Mouse (Mus musculus): Measurements from ENCODE around the gene Naa16. TPM values are rescaled to one million over a fixed set of nuclear protein-coding genes. Genes with fewer than 3 reads are reported as not detected.

Gene Naa16
- polyA plus RNA-seq, 1 experiment: 1.5 TPM

- peaks cover 2% of the 10 kb centered on the region; the same call in 1 of the 2 replicates for H3K4me1 ChIP-seq (ENCODE audit: control insufficient read depth, insufficient read depth, insufficient read length)
- H3K36me3 ChIP-seq (ENCODE audit: control insufficient read depth, insufficient read depth, low read length): no peaks in the 10 kb centered on the region
- peak overlapping the region; percentile 17; the same call in 1 of the 2 replicates for H3K27ac ChIP-seq (ENCODE audit: insufficient read depth, low read length)
- no peaks in the 10 kb centered on the region for H3K27me3 ChIP-seq (ENCODE audit: control insufficient read depth, insufficient read depth, low read length)
- H3K4me3 ChIP-seq (ENCODE audit: extremely low read depth, insufficient read depth, insufficient read length): no peak overlapping the region
- 30% methylated on average over 7 of the region's 7 CpGs for WGBS
- DNase-seq (ENCODE audit: low read depth in 1 of 2, low spot score in 2 of 2): no peak
- TF ChIP-seq CTCF (IDR thresholded peaks at IDR 0.05; ENCODE audit: extremely low read depth, insufficient read depth, insufficient read length, insufficient replicate concordance) (no peak), POLR2A (IDR thresholded peaks at IDR 0.05; ENCODE audit: low read depth, low read length) (no peak)
These were observed 74.7 kb downstream of the Naa16 start for GRCm38 (mm10) chr14:79315877-79316276.

- no peaks in the 10 kb centered on the region for H3K36me3 ChIP-seq (ENCODE audit: control insufficient read depth, insufficient read depth, low read length)
- H3K4me1 ChIP-seq (ENCODE audit: control insufficient read depth, insufficient read depth, insufficient read length): peaks cover 2% of the 10 kb centered on the region; the same call in 1 of the 2 replicates
- H3K4me3 ChIP-seq (ENCODE audit: extremely low read depth, insufficient read depth, insufficient read length): no peak overlapping the region
- DNase-seq (ENCODE audit: low read depth in 1 of 2, low spot score in 2 of 2): no peak
- 83% methylated on average over 12 of the region's 12 CpGs for WGBS
- no peaks in the 10 kb centered on the region for H3K27me3 ChIP-seq (ENCODE audit: control insufficient read depth, insufficient read depth, low read length)
- H3K27ac ChIP-seq (ENCODE audit: insufficient read depth, low read length): no peak overlapping the region
- TF ChIP-seq POLR2A (IDR thresholded peaks at IDR 0.05; ENCODE audit: low read depth, low read length) (no peak), CTCF (IDR thresholded peaks at IDR 0.05; ENCODE audit: extremely low read depth, insufficient read depth, insufficient read length, insufficient replicate concordance) (no peak)
These were observed 76.2 kb downstream of the Naa16 start for GRCm38 (mm10) chr14:79314245-79315010.

DNA sequence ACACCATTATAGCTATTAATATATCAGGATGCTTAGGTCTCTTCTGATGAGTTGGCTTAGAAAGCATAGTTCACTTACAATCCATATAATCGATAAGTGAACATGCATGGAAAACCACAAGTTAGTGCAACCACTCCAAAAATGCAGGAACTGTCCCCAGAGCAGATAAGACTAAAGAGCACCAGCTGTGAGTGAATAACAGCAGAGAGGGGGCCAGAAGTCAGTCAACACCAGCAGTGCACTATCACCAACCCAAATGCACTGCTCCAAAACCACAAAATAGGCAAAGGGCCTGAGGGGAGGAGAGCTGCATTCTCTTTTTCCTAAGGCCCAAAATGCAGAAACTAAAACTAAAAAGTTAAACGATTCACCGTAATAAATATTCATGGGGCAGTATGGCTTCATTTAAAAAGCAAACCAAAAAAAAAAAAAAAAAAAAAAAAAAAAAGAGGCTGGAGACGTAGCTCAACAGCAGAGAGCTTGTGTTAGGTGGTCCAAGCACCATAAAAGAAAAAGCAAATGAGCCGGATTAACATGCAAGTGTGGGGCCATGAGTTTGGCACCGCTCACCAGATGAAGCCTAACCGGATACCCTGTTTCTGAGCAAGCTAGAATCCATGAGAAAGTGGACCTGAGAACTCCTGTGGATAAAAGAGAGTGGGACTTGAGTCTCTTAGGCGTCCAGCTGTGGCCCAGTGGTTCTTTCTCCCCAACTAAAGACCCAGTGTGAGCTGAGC is 77.0 kb downstream of the Naa16 start:
- TF ChIP-seq POLR2A (IDR thresholded peaks at IDR 0.05; ENCODE audit: low read depth, low read length) (no peak), CTCF (IDR thresholded peaks at IDR 0.05; ENCODE audit: extremely low read depth, insufficient read depth, insufficient read length, insufficient replicate concordance) (no peak)
- no peak overlapping the region for H3K27ac ChIP-seq (ENCODE audit: insufficient read depth, low read length)
- H3K36me3 ChIP-seq (ENCODE audit: control insufficient read depth, insufficient read depth, low read length): no peaks in the 10 kb centered on the region
- no peak for DNase-seq (ENCODE audit: low read depth in 1 of 2, low spot score in 2 of 2)
- H3K4me3 ChIP-seq (ENCODE audit: extremely low read depth, insufficient read depth, insufficient read length): no peak overlapping the region
- H3K4me1 ChIP-seq (ENCODE audit: control insufficient read depth, insufficient read depth, insufficient read length): peaks cover 2% of the 10 kb centered on the region; the same call in 1 of the 2 replicates
- WGBS: 58% methylated on average over 8 of the region's 8 CpGs
- H3K27me3 ChIP-seq (ENCODE audit: control insufficient read depth, insufficient read depth, low read length): no peaks in the 10 kb centered on the region

DNA sequence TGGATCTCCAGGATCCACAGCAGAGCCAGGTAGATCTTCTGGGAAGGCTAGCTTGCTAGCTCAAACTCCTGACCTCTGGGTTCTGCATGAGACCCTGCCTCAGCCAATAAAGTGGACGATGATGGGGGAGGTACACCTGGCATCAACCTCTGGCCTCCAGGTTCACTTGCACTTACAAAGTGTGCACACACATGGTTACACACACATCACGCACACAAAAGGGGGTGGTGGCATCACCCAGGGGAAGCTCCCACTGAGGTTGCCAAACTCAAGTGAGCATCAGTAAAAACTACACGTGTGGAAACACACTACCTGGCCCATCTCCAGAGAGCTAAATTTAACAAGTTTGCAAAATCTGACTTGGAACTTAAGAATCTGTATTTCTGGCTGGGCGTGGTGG is 77.9 kb downstream of the Naa16 start:
- Histone ChIP-seq H3K4me3 (ENCODE audit: extremely low read depth, insufficient read depth, insufficient read length) (no peak overlapping the region), H3K36me3 (ENCODE audit: control insufficient read depth, insufficient read depth, low read length) (no peaks in the 10 kb centered on the region), H3K4me1 (ENCODE audit: control insufficient read depth, insufficient read depth, insufficient read length) (peaks cover 2% of the 10 kb centered on the region; the same call in 1 of the 2 replicates), H3K27ac (ENCODE audit: insufficient read depth, low read length) (no peak overlapping the region), H3K27me3 (ENCODE audit: control insufficient read depth, insufficient read depth, low read length) (no peaks in the 10 kb centered on the region)
- TF ChIP-seq CTCF (IDR thresholded peaks at IDR 0.05; ENCODE audit: extremely low read depth, insufficient read depth, insufficient read length, insufficient replicate concordance) (no peak), POLR2A (IDR thresholded peaks at IDR 0.05; ENCODE audit: low read depth, low read length) (no peak)
- 71% methylated on average over 4 of the region's 4 CpGs for WGBS
- DNase-seq (ENCODE audit: low read depth in 1 of 2, low spot score in 2 of 2): no peak

DNA sequence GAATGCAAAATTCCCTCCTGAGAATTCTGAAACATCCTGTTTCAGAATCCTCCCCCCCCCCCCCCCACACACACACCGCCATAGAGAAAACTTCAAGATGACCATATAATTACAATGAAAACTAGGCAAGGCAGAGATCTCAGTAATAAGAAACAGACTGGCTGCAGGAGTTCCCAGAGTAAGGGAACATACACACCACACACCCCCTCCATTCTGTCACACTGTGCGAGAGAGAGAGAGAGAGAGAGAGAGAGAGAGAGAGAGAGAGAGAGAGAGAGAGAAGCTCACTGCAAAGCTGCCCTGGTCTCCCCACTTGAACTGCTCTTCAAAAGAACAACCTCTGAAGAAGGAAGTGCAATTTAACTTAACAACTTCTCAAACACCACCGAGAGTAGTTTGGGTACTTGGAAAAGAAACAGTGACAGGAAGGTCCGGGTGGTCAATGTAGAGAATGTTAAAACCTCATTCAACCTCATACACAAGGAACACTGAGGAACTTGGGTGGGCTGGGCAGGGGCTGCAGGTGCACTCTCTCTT is 78.6 kb downstream of the Naa16 start:
- no peak for TF ChIP-seq POLR2A (IDR thresholded peaks at IDR 0.05; ENCODE audit: low read depth, low read length)
- no peak for TF ChIP-seq CTCF (IDR thresholded peaks at IDR 0.05; ENCODE audit: extremely low read depth, insufficient read depth, insufficient read length, insufficient replicate concordance)
- 28% methylated on average over 4 of the region's 4 CpGs for WGBS
- Histone ChIP-seq H3K4me3 (ENCODE audit: extremely low read depth, insufficient read depth, insufficient read length) (no peak overlapping the region), H3K27me3 (ENCODE audit: control insufficient read depth, insufficient read depth, low read length) (no peaks in the 10 kb centered on the region), H3K4me1 (ENCODE audit: control insufficient read depth, insufficient read depth, insufficient read length) (peaks cover 2% of the 10 kb centered on the region; the same call in 1 of the 2 replicates), H3K36me3 (ENCODE audit: control insufficient read depth, insufficient read depth, low read length) (no peaks in the 10 kb centered on the region), H3K27ac (ENCODE audit: insufficient read depth, low read length) (no peak overlapping the region)
- no peak for DNase-seq (ENCODE audit: low read depth in 1 of 2, low spot score in 2 of 2)

- H3K27me3 ChIP-seq (ENCODE audit: control insufficient read depth, insufficient read depth, low read length): no peaks in the 10 kb centered on the region
- no peak overlapping the region for H3K27ac ChIP-seq (ENCODE audit: insufficient read depth, low read length)
- TF ChIP-seq POLR2A (IDR thresholded peaks at IDR 0.05; ENCODE audit: low read depth, low read length): no peak
- TF ChIP-seq CTCF (IDR thresholded peaks at IDR 0.05; ENCODE audit: extremely low read depth, insufficient read depth, insufficient read length, insufficient replicate concordance): no peak
- H3K4me1 ChIP-seq (ENCODE audit: control insufficient read depth, insufficient read depth, insufficient read length): no peaks in the 10 kb centered on the region
- H3K36me3 ChIP-seq (ENCODE audit: control insufficient read depth, insufficient read depth, low read length): no peaks in the 10 kb centered on the region
- 83% methylated on average over 4 of the region's 4 CpGs for WGBS
- DNase-seq (ENCODE audit: low read depth in 1 of 2, low spot score in 2 of 2): no peak
- H3K4me3 ChIP-seq (ENCODE audit: extremely low read depth, insufficient read depth, insufficient read length): no peak overlapping the region
These were observed 81.5 kb downstream of the Naa16 start for GRCm38 (mm10) chr14:79309115-79309514.

Data from spleen, adult 2 months (tissue).